Mouse (Mus musculus) brain, embryonic 14.5 days (tissue): ENCODE data around the gene Oas2.

Source experiments
- CTCF ChIP-seq: fragments of 200-500 bp; IDR thresholded peaks from 2 replicates; pipeline ENCODE4 v1.5.1; 2012; ENCODE audit warnings: inconsistent platforms, mild to moderate bottlenecking, moderate library complexity, borderline replicate concordance; ENCODE audit not compliant: insufficient read depth, insufficient read length; ENCODE audit errors: extremely low read depth
- POLR2A ChIP-seq: fragments of 200-500 bp; IDR thresholded peaks from 2 replicates; pipeline ENCODE4 v1.6.1; 2012; ENCODE audit warnings: mild to moderate bottlenecking, inconsistent platforms, borderline replicate concordance; ENCODE audit not compliant: poor library complexity, insufficient read depth, insufficient read length, severe bottlenecking; ENCODE audit errors: extremely low read depth

- TF ChIP-seq CTCF = no peak
- TF ChIP-seq POLR2A = no peak
Measured at GRCm38 (mm10) chr5:120725811-120726455, 23.7 kb downstream of the Oas2 start.
